Mouse (Mus musculus) lung, adult 2 months (tissue): Measurements from ENCODE around the gene Cpox.

Source experiments
- CTCF ChIP-seq: fragments of 200-500 bp; IDR thresholded peaks from 2 replicates; pipeline ENCODE4 v1.5.1; 2011; ENCODE audit warnings: mild to moderate bottlenecking, low read length, control low read depth; ENCODE audit not compliant: insufficient read depth
- POLR2A ChIP-seq: fragments of 200-500 bp; IDR thresholded peaks from 2 replicates; pipeline ENCODE4 v1.6.1; 2011; ENCODE audit warnings: low read depth, mild to moderate bottlenecking, control low read depth, low read length, borderline replicate concordance; ENCODE audit errors: extremely low read depth

GRCm38 (mm10) chr16:58623944-58624343 lies 46.1 kb upstream of the Cpox start:
- TF ChIP-seq POLR2A (no peak), CTCF (peak; percentile 36)
